ENCODE assay signal across 1 mouse cellular context in genomic region chr15:97847866-97848265, GRCm38 (mm10).
TF ChIP-seq lines count a peak whose summit lies in the region.

No protein-coding gene starts in this region.

TF ChIP-seq in MEL, 35 proteins besides CTCF, POLR2A, EP300 and RAD21 (continued from another document):
- TF ChIP-seq USF2 (IDR thresholded peaks at IDR 0.05; ENCODE audit: borderline replicate concordance in 1 of 2, insufficient read depth in 1 of 2, low read depth in 1 of 2, low read length in 2 of 2) (no peak), MAX (IDR thresholded peaks at IDR 0.05; ENCODE audit: low read length) (no peak)
